ENCODE assay signal across 41 mouse cellular contexts in the genomic region with DNA sequence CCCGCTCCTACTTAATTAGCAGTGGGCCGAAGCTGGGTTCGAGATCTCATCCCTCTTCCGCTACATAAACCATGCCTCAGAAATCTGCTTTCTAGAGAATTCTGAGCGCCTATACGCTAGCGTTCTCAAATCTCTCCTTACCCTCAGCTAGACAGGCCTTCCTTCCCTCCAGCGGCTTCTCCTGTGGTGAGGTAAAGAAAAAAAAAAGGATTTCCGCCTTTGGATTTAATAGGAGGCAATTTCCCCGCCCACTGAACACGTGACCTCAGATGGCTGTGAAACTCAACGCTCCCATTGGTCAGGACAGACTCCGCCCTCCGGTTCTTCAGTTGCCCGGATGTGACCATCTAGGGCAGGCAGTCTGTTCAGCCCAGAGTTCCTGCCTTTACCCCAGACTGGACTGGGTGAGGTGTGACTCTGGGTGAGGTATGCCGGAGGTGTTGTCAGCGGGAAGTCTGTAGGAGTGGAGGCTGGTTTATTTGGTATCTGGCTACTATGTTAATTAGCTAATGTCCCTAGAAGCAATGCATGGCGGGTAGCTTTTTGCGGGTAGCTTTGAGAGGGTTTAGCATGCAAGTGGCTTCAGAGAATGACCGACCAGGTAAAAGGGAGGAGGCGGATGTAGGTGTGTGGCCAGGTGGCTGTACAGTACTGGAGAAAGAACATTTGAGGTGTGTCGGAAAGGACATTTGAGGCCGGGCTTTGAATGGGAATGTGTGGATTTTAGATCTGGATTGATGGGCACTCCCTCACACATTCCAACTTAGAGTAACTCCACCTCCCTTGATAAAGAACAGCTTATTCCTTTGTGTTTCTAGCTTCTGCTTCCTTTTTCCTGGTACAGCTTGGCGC. TPM values are rescaled to one million over a fixed set of nuclear protein-coding genes. Genes with fewer than 3 reads are reported as not detected.
A peak's percentile ranks its signal among the peaks of the same experiment; 100 is the strongest.
DNase-seq lines count a peak whose midpoint lies in the region; ATAC-seq and TF ChIP-seq lines count a peak whose summit lies in the region.
"Had no signal": no experiment of that assay in that cellular context is flagged by ENCODE, and none has a peak within 500 bp of the region (broad histone marks: within the 10 kb centered on the region; RNA-seq: fewer than 3 reads in every experiment).

No protein-coding gene starts in this region.

- H3K36me3 ChIP-seq in lung, postnatal 0 days (ENCODE audit: insufficient read depth, low read length), result no peaks in the 10 kb centered on the region
- H3K36me3 ChIP-seq in stomach, embryonic 14.5 days (ENCODE audit: control insufficient read depth, insufficient read depth, low read length), result no peaks in the 10 kb centered on the region
- no peaks in the 10 kb centered on the region for H3K36me3 ChIP-seq in hindbrain, embryonic 10.5 days
- H3K36me3 ChIP-seq: forebrain, embryonic 12.5 days; heart, embryonic 10.5 days; heart, embryonic 15.5 days; liver, embryonic 15.5 days had no signal

- no peak for TF ChIP-seq CTCF in lung, postnatal 0 days (IDR thresholded peaks at IDR 0.05)
- no peak for TF ChIP-seq CTCF in lung, adult 2 months (IDR thresholded peaks at IDR 0.05; ENCODE audit: insufficient read depth, low read length)

- no peak for TF ChIP-seq EP300 in lung, postnatal 0 days (IDR thresholded peaks at IDR 0.05)

- H3K4me3 ChIP-seq in lung, postnatal 0 days (ENCODE audit: low read depth, low read length), result no peak overlapping the region
- no peak overlapping the region for H3K4me3 ChIP-seq in lung, adult 2 months (replicated peaks; ENCODE audit: extremely low read depth, low read depth, low read length)
- no peak overlapping the region for H3K4me3 ChIP-seq in stomach, embryonic 14.5 days (ENCODE audit: low read depth, low read length)
- no peak overlapping the region for H3K4me3 ChIP-seq in hindbrain, embryonic 10.5 days
- H3K4me3 ChIP-seq: erythroblast, embryonic 14.5 days; forebrain, embryonic 12.5 days; heart, embryonic 10.5 days; heart, embryonic 15.5 days; liver, embryonic 15.5 days had no signal

- no peak overlapping the region for H3K4me2 ChIP-seq in lung, postnatal 0 days (replicated peaks; ENCODE audit: low read depth, low read length)
- H3K4me2 ChIP-seq in stomach, embryonic 14.5 days (replicated peaks; ENCODE audit: low read depth, low read length), result no peak overlapping the region
- H3K4me2 ChIP-seq: forebrain, embryonic 12.5 days; heart, embryonic 15.5 days; hindbrain, embryonic 14.5 days; liver, embryonic 15.5 days; midbrain, embryonic 11.5 days had no signal

- H3K9me3 ChIP-seq in lung, postnatal 0 days (ENCODE audit: low read length), result no peaks in the 10 kb centered on the region
- H3K9me3 ChIP-seq in stomach, embryonic 14.5 days (ENCODE audit: control insufficient read depth, low read depth, low read length), result no peaks in the 10 kb centered on the region
- no peaks in the 10 kb centered on the region for H3K9me3 ChIP-seq in hindbrain, embryonic 10.5 days
- H3K9me3 ChIP-seq: forebrain, embryonic 12.5 days; heart, embryonic 10.5 days; heart, embryonic 15.5 days; liver, embryonic 15.5 days had no signal

- DNase-seq in lung, postnatal 0 days (ENCODE audit: low spot score), result peak; percentile 70
- DNase-seq in lung, adult 2 months, result no peak
- DNase-seq in WW6 (ENCODE audit: low read depth, low spot score), result peak; percentile 65
- DNase-seq in testis, postnatal 10 days (ENCODE audit: low spot score), result peak; percentile 78
- DNase-seq in adrenal gland, postnatal 4 days (ENCODE audit: low spot score in 2 of 2), result no peak
- DNase-seq in hindbrain, embryonic 10.5 days (ENCODE audit: low spot score), result no peak
- no peak for DNase-seq in spleen, adult 12 weeks (ENCODE audit: low spot score)
- DNase-seq: adrenal gland, adult 2 months; adrenal gland, postnatal 36 days; cerebellum, adult 2 months; cerebellum, postnatal 14 days; gastrocnemius, postnatal 25 days; heart, adult 11 months; heart, postnatal 36 days; kidney, adult 18-20 months; kidney, postnatal 4 days; layer of hippocampus, adult 9-11 months; right cerebral cortex, postnatal 25 days; spleen, adult 18-20 months; thymus, adult 2 months; thymus, postnatal 36 days had no signal

- no peaks in the 10 kb centered on the region for H3K27me3 ChIP-seq in lung, postnatal 0 days (replicated peaks; ENCODE audit: insufficient read depth, low read length)
- no peaks in the 10 kb centered on the region for H3K27me3 ChIP-seq in stomach, embryonic 14.5 days (ENCODE audit: control insufficient read depth, insufficient read depth, low read length)
- H3K27me3 ChIP-seq in hindbrain, embryonic 10.5 days (ENCODE audit: insufficient read depth, poor library complexity, severe bottlenecking), result no peaks in the 10 kb centered on the region
- H3K27me3 ChIP-seq: forebrain, embryonic 12.5 days; heart, embryonic 15.5 days; liver, embryonic 15.5 days had no signal

- no peak overlapping the region for H3K27ac ChIP-seq in lung, postnatal 0 days (ENCODE audit: low read length)
- no peak overlapping the region; the same call in 1 of the 2 replicates for H3K27ac ChIP-seq in stomach, embryonic 14.5 days (ENCODE audit: low read length)
- no peak overlapping the region for H3K27ac ChIP-seq in hindbrain, embryonic 10.5 days
- H3K27ac ChIP-seq: forebrain, embryonic 12.5 days; heart, embryonic 10.5 days; heart, embryonic 15.5 days; hindbrain, embryonic 14.5 days; kidney, postnatal 0 days; liver, embryonic 15.5 days had no signal

- no peak for TF ChIP-seq POLR2A in lung, adult 2 months (IDR thresholded peaks at IDR 0.05; ENCODE audit: borderline replicate concordance, extremely low read depth, low read depth, low read length)

- no peak overlapping the region for H3K9ac ChIP-seq in lung, postnatal 0 days (replicated peaks; ENCODE audit: low read depth)
- H3K9ac ChIP-seq in stomach, embryonic 14.5 days (replicated peaks; ENCODE audit: low read depth, low read length), result no peak overlapping the region
- H3K9ac ChIP-seq: forebrain, embryonic 12.5 days; heart, embryonic 15.5 days; hindbrain, embryonic 14.5 days; liver, embryonic 15.5 days had no signal

- ATAC-seq in lung, postnatal 0 days, result peak; percentile 85
- peak; percentile 87 for ATAC-seq in stomach, embryonic 14.5 days (ENCODE audit: insufficient number of reproducible peaks, insufficient read depth, low FRiP score, low read depth)
- ATAC-seq: midbrain, embryonic 16.5 days had no signal

- no peaks in the 10 kb centered on the region for H3K4me1 ChIP-seq in lung, postnatal 0 days (ENCODE audit: insufficient read depth, low read depth, low read length)
- H3K4me1 ChIP-seq in lung, adult 2 months (ENCODE audit: control insufficient read depth, insufficient read depth, low read length), result no peaks in the 10 kb centered on the region
- H3K4me1 ChIP-seq in stomach, embryonic 14.5 days (ENCODE audit: control insufficient read depth, insufficient read depth, low read length), result no peaks in the 10 kb centered on the region
- no peaks in the 10 kb centered on the region for H3K4me1 ChIP-seq in hindbrain, embryonic 10.5 days (replicated peaks)
- H3K4me1 ChIP-seq: forebrain, embryonic 12.5 days; heart, embryonic 10.5 days; heart, embryonic 15.5 days; liver, embryonic 15.5 days had no signal

- WGBS in lung, postnatal 0 days, result 86% methylated on average over 24 of the region's 24 CpGs
- WGBS in lung, adult 2 months, result 89% methylated on average over 24 of the region's 24 CpGs
- WGBS in stomach, embryonic 14.5 days, result 90% methylated on average over 24 of the region's 24 CpGs
- 94% methylated on average over 24 of the region's 24 CpGs for WGBS in hindbrain, embryonic 10.5 days

RNA-seq across cellular contexts. Expression of a gene that starts 20.9 kb away (rescaled TPM):
- not detected in 2 replicates for polyA plus RNA-seq in lung, postnatal 0 days (2015; fragmentation: Nextera tagmentation; extraction: Ambion mirVana)
- polyA plus RNA-seq in lung, adult 2 months (2012; rRNA removed), result 0.07 TPM in 1 of 2 replicates, not detected in the other
- polyA plus RNA-seq in stomach, embryonic 14.5 days (2014; fragmentation: Nextera tagmentation; extraction: Ambion mirVana), result not detected in 2 replicates
- under 1 TPM in 1 of 2 experiments, not detected in 1; 0.17 TPM for total RNA-seq in adrenal gland, postnatal 4 days (2021)
- not detected in 2 replicates for polyA plus RNA-seq in hindbrain, embryonic 10.5 days (2016; fragmentation: Nextera tagmentation; extraction: Ambion mirVana)
- total RNA-seq: adrenal gland, adult 2 months; adrenal gland, postnatal 36 days; gastrocnemius, adult 18-20 months; gastrocnemius, postnatal 25 days; heart, postnatal 36 days; left cerebral cortex, postnatal 10 days; liver, adult 2 months; megakaryocyte, adult 5-6 weeks; neutrophil, adult 5-6 weeks had no signal
- polyA plus RNA-seq: adrenal gland, adult 2 months; cerebellum, adult 2 months; cortical plate, adult 2 months; embryonic facial prominence, embryonic 14.5 days; erythroblast, embryonic 14.5 days; forebrain, embryonic 12.5 days; heart, embryonic 10.5 days; heart, embryonic 15.5 days; hindbrain, embryonic 14.5 days; kidney, postnatal 0 days; limb, embryonic 11.5 days; liver, adult 2 months; liver, embryonic 15.5 days; lung, embryonic 16.5 days; midbrain, embryonic 11.5 days; midbrain, embryonic 16.5 days; neural tube, embryonic 11.5 days; thymus, adult 2 months had no signal

Comparison
In these comparisons a context has a peak if more than half of its experiments do, and no peak if none do; other contexts are left out.
1. DNase-seq: peak in lung, postnatal 0 days (single experiment), WW6 (single experiment) and testis, postnatal 10 days (single experiment); none in lung, adult 2 months (single experiment), adrenal gland, postnatal 4 days (0 of 2), hindbrain, embryonic 10.5 days (single experiment) and spleen, adult 12 weeks (single experiment).